Mouse (Mus musculus): Measurements from ENCODE around the gene 1700028K03Rik.

1700028K03Rik gene

DNA sequence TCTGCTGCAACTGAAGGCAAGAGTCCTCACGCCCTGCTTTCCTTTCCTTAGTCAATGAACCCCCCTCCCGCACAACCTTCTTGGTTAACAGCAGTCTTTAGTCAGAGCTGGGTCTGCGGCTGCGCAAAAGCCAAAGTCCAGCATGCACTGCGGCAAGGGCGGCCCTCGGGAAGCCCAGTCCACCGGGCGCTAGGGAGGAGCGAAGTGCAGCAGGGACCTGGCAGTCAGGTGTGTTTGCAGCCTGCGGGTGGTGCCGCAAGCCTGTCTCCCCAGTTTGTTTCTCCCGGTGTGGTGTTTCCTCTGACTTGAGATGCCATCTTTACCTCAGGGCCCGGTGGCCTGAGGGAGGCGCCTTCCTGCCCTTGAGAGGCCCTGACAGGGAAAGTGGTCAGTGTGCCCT, at the start of gene 1700028K03Rik:
Gene 1700028K03Rik, plus strand, starts transcription at position 129 of the 400 bp plus-strand sequence.
- no peak for DNase-seq (ENCODE audit: low spot score in 2 of 2)

- no peak for DNase-seq (ENCODE audit: low spot score in 2 of 2)
Measured at GRCm38 (mm10) chr5:107488996-107489395, 45.5 kb upstream of the 1700028K03Rik start.

DNA sequence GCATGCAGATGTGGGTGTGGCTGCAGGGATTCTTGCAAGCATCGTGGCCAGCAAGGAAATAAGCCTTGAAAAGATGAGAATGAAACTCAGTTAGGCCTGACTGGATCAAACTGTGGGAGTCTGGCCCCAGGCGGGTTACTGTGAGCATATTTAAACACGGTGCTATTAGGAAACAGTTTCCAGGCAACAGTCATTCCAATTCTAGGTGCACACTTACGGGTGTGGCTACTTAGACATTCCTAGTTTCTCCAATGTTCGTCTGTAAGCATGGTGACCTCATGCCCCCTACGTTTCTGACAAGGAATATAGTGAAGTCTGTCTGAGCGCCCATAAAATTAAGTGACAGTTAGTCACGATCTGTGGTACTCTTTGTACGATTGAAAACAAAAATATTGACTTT, 43.5 kb upstream of the 1700028K03Rik start:
- no peak for DNase-seq (ENCODE audit: low spot score in 2 of 2)

- no peak for DNase-seq (ENCODE audit: low spot score in 2 of 2)
Measured at GRCm38 (mm10) chr5:107492471-107492870, 42.0 kb upstream of the 1700028K03Rik start.

DNA sequence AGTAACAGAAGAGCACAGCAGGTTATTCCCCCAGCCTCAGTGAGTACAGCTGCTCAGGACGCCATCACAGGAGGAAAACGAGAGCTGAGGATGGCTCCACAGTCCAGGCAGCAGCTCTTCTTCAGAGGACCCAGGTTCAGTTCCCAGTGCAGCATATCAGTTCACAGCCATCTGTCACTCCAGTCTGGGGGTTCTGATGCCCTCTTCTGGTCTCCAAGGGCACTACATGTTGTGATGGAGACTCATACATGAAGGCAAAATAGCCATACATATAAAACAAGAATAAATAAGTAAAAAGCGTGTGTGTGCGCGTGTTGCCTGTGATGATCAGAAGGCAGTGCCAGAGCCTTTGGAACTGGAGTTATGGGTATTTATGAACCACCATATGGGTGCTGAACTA, 39.8 kb upstream of the 1700028K03Rik start:
- no peak for DNase-seq (ENCODE audit: low spot score in 2 of 2)

GRCm38 (mm10) chr5:107496047-107496446, 38.5 kb upstream of the 1700028K03Rik start:
- DNase-seq (ENCODE audit: low spot score in 2 of 2) = no peak

- DNase-seq (ENCODE audit: low spot score in 2 of 2) = peak; percentile 71 to 83
Measured at GRCm38 (mm10) chr5:107497519-107498501, 36.7 kb upstream of the 1700028K03Rik start.

DNA sequence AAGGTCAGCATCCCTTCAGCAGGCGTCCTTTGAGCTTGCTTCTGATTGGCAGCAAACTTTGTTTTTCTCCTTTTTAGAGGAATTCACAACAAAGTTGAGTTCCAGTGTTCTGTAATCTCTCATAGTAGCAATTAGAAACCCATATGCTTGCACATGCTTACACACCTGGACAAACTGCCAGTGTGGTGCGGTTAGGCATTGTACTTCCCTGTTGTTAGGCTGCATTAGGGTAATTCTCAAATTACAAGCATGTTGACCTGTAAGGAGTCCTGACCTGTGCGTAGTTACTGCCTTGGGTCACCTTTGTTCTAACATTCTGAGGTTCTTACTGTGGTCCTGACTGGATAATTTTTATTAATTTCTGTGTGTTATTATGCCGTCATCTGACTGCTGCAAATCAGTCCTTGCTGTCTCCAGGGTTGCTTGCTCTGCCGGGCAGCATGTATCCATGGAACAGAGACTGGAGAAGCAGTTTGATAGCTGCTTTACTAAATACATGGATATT, 35.7 kb upstream of the 1700028K03Rik start:
- no peak for DNase-seq (ENCODE audit: low spot score in 2 of 2)

- no peak for DNase-seq (ENCODE audit: low spot score in 2 of 2)
Measured at GRCm38 (mm10) chr5:107499891-107500535, 34.5 kb upstream of the 1700028K03Rik start.

GRCm38 (mm10) chr5:107500741-107501140, 33.8 kb upstream of the 1700028K03Rik start:
- DNase-seq (ENCODE audit: low spot score in 2 of 2) = no peak

DNA sequence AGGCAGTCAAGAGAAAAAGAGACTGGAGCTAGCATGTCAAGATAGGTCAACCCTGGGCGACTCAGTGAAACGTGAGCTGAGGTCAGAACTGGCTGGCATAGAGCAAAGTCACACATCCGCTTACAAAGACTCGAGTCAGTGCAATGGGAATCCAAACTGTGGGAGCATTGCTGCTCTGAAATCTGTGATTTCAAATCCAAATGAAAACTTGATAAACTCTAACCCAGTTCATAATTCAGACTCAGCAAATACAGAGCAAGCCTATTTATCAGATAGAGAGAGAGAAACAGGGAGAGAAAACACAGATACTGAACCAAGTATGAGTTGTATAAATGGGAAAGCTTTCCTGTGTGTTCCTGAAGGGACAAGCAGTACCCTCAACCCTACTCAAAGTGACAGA, 27.2 kb upstream of the 1700028K03Rik start, which contains the start of gene Gm42669:
Gene Gm42669, plus strand, starts transcription at position 301 of the 400 bp plus-strand sequence.
- DNase-seq (ENCODE audit: low spot score in 2 of 2) = no peak

- DNase-seq (ENCODE audit: low spot score in 2 of 2) = no peak
Measured at GRCm38 (mm10) chr5:107510503-107510902, 24.0 kb upstream of the 1700028K03Rik start.

DNA sequence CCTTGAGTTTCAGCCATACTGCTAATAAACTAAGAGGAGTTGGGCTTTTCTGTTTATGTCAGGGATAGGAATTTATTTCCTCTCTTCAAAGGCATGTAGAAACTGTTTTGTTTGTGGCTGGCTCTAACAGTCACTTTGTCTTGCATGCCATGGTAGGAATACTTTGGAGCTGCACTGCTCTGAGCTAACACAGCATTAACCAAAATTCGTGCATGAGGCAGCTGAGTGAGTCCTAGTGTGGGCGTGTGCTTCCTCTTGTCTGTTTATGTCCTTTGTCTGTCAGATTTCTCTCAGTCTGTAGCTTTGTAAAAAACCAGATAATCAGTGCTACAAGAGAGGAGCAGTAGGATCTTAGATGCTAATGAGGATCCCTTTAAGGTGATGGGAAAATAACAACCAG, 23.2 kb upstream of the 1700028K03Rik start:
- DNase-seq (ENCODE audit: low spot score in 2 of 2) = no peak

- DNase-seq (ENCODE audit: low spot score in 2 of 2) = peak in 1 of 2 experiments; percentile 55
Measured at GRCm38 (mm10) chr5:107513583-107513982, 20.9 kb upstream of the 1700028K03Rik start.

DNA sequence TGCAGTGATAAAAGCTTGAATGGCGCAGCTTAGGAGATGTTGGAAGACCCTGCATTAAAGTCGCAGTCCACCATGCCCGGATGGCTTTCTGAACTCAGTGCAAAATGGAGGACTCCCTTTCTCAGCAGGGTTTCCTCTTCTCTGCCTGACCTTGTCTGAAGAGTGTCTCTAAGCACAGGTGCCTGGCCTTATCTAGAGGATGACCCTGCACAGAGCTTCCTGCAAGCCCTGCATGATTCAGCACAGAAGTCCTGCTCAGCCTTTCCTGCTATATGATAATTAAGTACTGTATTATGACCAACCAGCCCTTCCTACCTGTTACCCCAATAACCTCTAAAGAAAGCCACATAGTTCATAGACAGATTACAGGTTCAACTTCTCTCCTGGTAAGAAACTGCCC, 19.1 kb upstream of the 1700028K03Rik start:
- DNase-seq (ENCODE audit: low spot score in 2 of 2) = no peak

- no peak for DNase-seq (ENCODE audit: low spot score in 2 of 2)
Measured at GRCm38 (mm10) chr5:107516087-107516486, 18.4 kb upstream of the 1700028K03Rik start.

- no peak for DNase-seq (ENCODE audit: low spot score in 2 of 2)
Measured at GRCm38 (mm10) chr5:107518602-107519001, 15.9 kb upstream of the 1700028K03Rik start.

DNA sequence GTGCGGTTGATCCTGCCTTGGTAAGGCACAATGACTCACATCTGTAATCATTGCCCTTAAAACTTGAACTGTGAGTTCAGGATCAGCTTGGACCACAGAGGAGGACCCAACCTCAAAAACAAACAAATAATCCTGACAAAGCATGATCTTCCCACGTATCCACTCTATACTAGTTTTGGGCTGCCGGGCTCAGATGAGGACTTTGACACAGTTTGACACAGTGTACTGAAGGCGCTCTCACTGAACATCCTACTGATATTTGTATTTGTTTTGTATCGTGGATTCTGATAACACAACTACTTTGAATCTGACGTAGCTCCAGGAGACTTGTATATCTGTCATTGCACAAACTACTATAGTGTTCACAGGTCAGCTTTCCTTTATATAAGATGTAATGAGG, 13.1 kb upstream of the 1700028K03Rik start:
- no peak for DNase-seq (ENCODE audit: low spot score in 2 of 2)

DNA sequence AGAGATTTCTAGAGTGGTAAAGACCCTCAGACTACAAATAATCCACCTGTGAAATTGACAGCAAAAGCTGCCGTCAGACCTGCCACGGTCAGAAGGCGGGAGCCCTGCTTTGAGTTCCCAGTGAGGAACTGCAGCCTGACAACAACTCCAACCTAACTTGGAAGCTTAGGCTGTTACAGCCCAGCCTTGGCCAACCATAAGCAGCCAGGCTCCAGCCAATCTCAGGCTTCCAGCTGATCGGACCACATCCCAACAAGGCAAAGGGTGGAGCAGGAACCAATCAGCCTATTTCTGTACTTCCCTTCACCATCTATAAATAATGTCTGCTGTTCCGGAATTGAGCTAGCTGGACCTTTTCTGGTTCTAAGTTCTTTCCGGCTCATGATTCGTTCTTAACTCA, 12.6 kb upstream of the 1700028K03Rik start:
- peak in 1 of 2 experiments; percentile 68 for DNase-seq (ENCODE audit: low spot score in 2 of 2)

DNA sequence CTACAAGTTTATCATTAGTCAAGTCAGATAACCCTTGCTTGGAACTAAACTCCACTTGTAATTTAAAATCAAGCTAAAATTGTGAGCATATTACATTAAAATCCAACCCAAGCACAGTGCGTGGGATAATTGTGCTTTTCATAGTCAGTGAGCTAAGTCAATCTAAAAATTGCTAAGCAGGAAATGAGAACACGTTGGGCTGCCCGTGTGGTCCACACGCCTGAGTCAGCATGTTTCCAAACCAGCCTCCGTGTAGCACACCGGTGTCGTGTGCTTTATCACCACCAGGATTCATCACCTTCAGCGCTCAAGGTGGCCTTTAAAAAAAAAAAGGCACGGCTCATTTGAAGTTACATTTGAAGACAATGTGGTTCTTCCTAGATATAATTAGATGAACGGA, 10.2 kb upstream of the 1700028K03Rik start:
- DNase-seq (ENCODE audit: low spot score in 2 of 2) = peak in 1 of 2 experiments; percentile 74

- DNase-seq (ENCODE audit: low spot score in 2 of 2) = no peak
Measured at GRCm38 (mm10) chr5:107528856-107529255, 5.7 kb upstream of the 1700028K03Rik start.

DNA sequence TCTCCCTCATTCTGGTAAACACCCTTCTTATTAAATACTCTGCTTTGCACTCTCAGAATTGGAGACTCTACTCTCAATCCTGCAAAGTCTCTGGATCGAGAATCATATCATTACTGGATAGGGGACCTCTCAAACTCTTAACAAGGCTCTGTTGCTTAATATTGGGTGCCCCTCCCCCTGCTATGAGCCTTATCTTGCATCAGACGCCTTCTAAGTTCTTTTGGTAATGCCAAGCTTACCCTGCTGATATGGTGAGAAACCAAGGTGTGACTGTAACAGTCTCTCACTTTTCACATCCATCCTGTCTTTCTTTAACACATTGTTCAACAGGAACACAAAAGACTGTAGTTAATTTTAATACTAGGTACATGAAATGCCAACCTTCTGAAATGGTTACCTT, 919 bp upstream of the 1700028K03Rik start:
- DNase-seq (ENCODE audit: low spot score in 2 of 2) = no peak

Data from frontal cortex, postnatal 36 days (tissue).